Mouse (Mus musculus): Measurements from ENCODE around the gene Gpr157.
"Not testable (repeated sequence)": the region's sequence is repeated elsewhere in the genome, so short reads cannot be mapped to it uniquely, and the experiment has no call there.

GRCm38 (mm10) chr4:150040856-150041255, 46.3 kb upstream of the Gpr157 start:
- not testable (repeated sequence) for TF ChIP-seq POLR2A (IDR thresholded peaks at IDR 0.05; ENCODE audit: borderline replicate concordance, extremely low read depth, low read depth, low read length); CTCF (IDR thresholded peaks at IDR 0.05; ENCODE audit: insufficient read depth, low read length)
